Mouse (Mus musculus) myocyte (in vitro differentiated cells): ENCODE results near the gene Mxi1. TPM values are rescaled to one million over a fixed set of nuclear protein-coding genes. Genes with fewer than 3 reads are reported as not detected.

Source experiments
- H3K27me3 ChIP-seq: one replicate; pipeline ENCODE4 v1.6.1; 2011; ENCODE audit not compliant: control insufficient read depth, insufficient read depth, insufficient read length
- H3K36me3 ChIP-seq: one replicate; pipeline ENCODE4 v1.6.1; 2011; ENCODE audit not compliant: control insufficient read depth, insufficient read depth
- H3K4me2 ChIP-seq: one replicate; pipeline ENCODE4 v1.6.1; 2011; ENCODE audit warnings: low read depth, control low read depth
- H3K4me3 ChIP-seq: one replicate; pipeline ENCODE4 v1.5.1; 2011; ENCODE audit warnings: mild to moderate bottlenecking, control low read depth, moderate library complexity
- H3K79me2 ChIP-seq: one replicate; pipeline ENCODE4 v1.6.1; 2011; ENCODE audit not compliant: control insufficient read depth, insufficient read depth
- H3ac ChIP-seq: one replicate; pipeline ENCODE4 v1.6.1; 2011; ENCODE audit not compliant: control insufficient read depth, insufficient read length
- CEBPB ChIP-seq: IDR thresholded peaks from 2 replicates; pipeline ENCODE4 v1.6.1; 2011; ENCODE audit warnings: mild to moderate bottlenecking, moderate library complexity; ENCODE audit not compliant: poor library complexity, insufficient read depth, severe bottlenecking
- E2F4 ChIP-seq: IDR thresholded peaks from one replicate; pipeline ENCODE4 v1.6.1; 2011; ENCODE audit warnings: mild to moderate bottlenecking, control low read depth, moderate library complexity; ENCODE audit not compliant: insufficient read depth
- MAX ChIP-seq: IDR thresholded peaks from one replicate; pipeline ENCODE4 v1.6.1; 2011; ENCODE audit warnings: low read depth, mild to moderate bottlenecking, control low read depth
- MYOD1 ChIP-seq, 3 experiments: IDR thresholded peaks; one replicate each; pipeline ENCODE4 v1.6.1; 2011; ENCODE audit warnings: control low read depth in 2 of 3, low read depth in 2 of 3, mild to moderate bottlenecking in 2 of 3, moderate library complexity in 1 of 3; ENCODE audit not compliant: insufficient read length in 2 of 3, control insufficient read depth in 1 of 3
- MYOG ChIP-seq, 3 experiments: IDR thresholded peaks; one replicate each; pipeline ENCODE4 v1.6.1; 2011; ENCODE audit warnings: control low read depth in 2 of 3, low read depth in 2 of 3, mild to moderate bottlenecking in 2 of 3; ENCODE audit not compliant: insufficient read length in 2 of 3, control insufficient read depth in 1 of 3, insufficient read depth in 1 of 3
- POLR2A ChIP-seq: IDR thresholded peaks from one replicate; pipeline ENCODE4 v1.6.1; 2011; ENCODE audit warnings: low read depth, mild to moderate bottlenecking, control low read depth, moderate library complexity; ENCODE audit not compliant: insufficient read length
- POLR2AphosphoS2 ChIP-seq: IDR thresholded peaks from one replicate; pipeline ENCODE4 v1.6.1; 2011; ENCODE audit warnings: low read depth, control low read depth; ENCODE audit not compliant: insufficient read length
- REST ChIP-seq: IDR thresholded peaks from one replicate; pipeline ENCODE4 v1.6.1; 2011; ENCODE audit warnings: mild to moderate bottlenecking, control low read depth, moderate library complexity; ENCODE audit not compliant: insufficient read depth, insufficient read length
- SRF ChIP-seq: IDR thresholded peaks from one replicate; pipeline ENCODE4 v1.6.1; 2011; ENCODE audit warnings: low read depth; ENCODE audit not compliant: control insufficient read depth, insufficient read length
- TCF12 ChIP-seq: IDR thresholded peaks from one replicate; pipeline ENCODE4 v1.6.1; 2011; ENCODE audit warnings: mild to moderate bottlenecking, control low read depth; ENCODE audit not compliant: poor library complexity, insufficient read depth, severe bottlenecking
- TCF3 ChIP-seq: IDR thresholded peaks from one replicate; pipeline ENCODE4 v1.6.1; 2011; ENCODE audit warnings: low read depth, control low read depth; ENCODE audit not compliant: insufficient read length
- USF1 ChIP-seq: IDR thresholded peaks from one replicate; pipeline ENCODE4 v1.6.1; 2011; ENCODE audit warnings: low read depth, mild to moderate bottlenecking, control low read depth, moderate library complexity
- polyA plus RNA-seq: library from polyadenylated mRNA; unstranded; fragments of >200 nt; fragmentation: generic; extraction: Trizol; gene quantifications from one replicate; pipeline ENCODE4 v1.2.1, GENCODE M21; 2012; ENCODE audit warnings: missing spikeins

Mxi1 gene
- polyA plus RNA-seq, 1 experiment: 11.9 TPM

DNA sequence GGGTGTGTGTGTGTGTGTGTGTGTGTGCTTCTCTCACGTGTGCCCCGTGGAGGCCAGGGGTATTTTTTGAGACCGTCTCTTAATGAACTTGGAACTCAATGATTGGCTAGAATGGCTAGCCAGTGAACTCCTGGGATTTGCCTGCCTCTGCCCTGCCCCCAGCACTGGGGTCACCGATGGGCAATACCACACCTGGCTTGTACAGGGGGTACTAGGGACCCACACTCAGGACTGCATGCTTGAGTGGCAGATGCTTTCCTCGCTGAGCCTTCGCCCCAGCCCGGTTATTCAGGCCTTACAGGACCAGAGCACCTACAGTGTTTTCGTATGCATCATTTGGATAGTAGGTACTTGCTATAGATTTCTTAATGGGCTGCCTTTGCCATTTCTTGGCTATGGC lies 5.8 kb downstream of the Mxi1 start:
- peaks cover 5% of the 10 kb centered on the region for H3K79me2 ChIP-seq
- H3K4me2 ChIP-seq: no peak overlapping the region
- H3K4me3 ChIP-seq: no peak overlapping the region
- no peaks in the 10 kb centered on the region for H3K27me3 ChIP-seq
- TF ChIP-seq CEBPB (no peak), TCF3 (no peak), TCF12 (no peak), POLR2A (no peak), MYOG (IDR thresholded peaks at IDR 0.05; ENCODE audit: control insufficient read depth in 1 of 3, insufficient read depth in 1 of 3, insufficient read length in 2 of 3, low read depth in 2 of 3) (no peak), SRF (no peak)
- no peak overlapping the region for H3ac ChIP-seq
- H3K36me3 ChIP-seq: no peaks in the 10 kb centered on the region

DNA sequence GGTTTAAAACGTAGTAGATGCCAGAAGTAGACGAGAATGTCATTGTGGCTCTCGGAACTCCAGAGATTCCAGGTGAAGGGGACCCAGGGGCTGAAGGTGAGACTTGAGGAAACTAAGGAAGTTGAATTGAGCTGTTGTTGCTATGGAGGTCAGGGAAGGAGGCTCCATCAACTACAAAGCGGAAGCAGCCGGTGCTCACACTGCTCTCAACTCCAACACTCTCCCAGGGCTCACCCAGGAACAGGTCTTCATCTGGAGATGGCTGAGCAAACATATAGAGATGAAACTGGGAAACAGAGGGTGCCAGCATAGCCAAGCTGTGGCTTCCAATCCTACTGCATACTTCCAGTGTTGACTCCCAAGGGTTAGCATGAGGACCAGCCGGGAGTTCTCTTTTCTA lies 6.6 kb downstream of the Mxi1 start:
- no peak for TF ChIP-seq TCF12
- no peak for TF ChIP-seq SRF
- TF ChIP-seq MYOG (IDR thresholded peaks at IDR 0.05; ENCODE audit: control insufficient read depth in 1 of 3, insufficient read depth in 1 of 3, insufficient read length in 2 of 3, low read depth in 2 of 3): no peak
- TF ChIP-seq POLR2AphosphoS2: no peak
- TF ChIP-seq MYOD1 (IDR thresholded peaks at IDR 0.05; ENCODE audit: control insufficient read depth in 1 of 3, insufficient read length in 2 of 3, low read depth in 2 of 3): no peak
- TF ChIP-seq USF1: no peak
- TF ChIP-seq TCF3: no peak
- no peak for TF ChIP-seq REST
- no peak for TF ChIP-seq POLR2A
- no peak for TF ChIP-seq MAX
- TF ChIP-seq CEBPB: no peak
- no peak for TF ChIP-seq E2F4
- Histone ChIP-seq H3K36me3 (no peaks in the 10 kb centered on the region), H3K4me2 (no peak overlapping the region), H3K79me2 (peaks cover 5% of the 10 kb centered on the region), H3K27me3 (no peaks in the 10 kb centered on the region), H3K4me3 (no peak overlapping the region), H3ac (no peak overlapping the region)

DNA sequence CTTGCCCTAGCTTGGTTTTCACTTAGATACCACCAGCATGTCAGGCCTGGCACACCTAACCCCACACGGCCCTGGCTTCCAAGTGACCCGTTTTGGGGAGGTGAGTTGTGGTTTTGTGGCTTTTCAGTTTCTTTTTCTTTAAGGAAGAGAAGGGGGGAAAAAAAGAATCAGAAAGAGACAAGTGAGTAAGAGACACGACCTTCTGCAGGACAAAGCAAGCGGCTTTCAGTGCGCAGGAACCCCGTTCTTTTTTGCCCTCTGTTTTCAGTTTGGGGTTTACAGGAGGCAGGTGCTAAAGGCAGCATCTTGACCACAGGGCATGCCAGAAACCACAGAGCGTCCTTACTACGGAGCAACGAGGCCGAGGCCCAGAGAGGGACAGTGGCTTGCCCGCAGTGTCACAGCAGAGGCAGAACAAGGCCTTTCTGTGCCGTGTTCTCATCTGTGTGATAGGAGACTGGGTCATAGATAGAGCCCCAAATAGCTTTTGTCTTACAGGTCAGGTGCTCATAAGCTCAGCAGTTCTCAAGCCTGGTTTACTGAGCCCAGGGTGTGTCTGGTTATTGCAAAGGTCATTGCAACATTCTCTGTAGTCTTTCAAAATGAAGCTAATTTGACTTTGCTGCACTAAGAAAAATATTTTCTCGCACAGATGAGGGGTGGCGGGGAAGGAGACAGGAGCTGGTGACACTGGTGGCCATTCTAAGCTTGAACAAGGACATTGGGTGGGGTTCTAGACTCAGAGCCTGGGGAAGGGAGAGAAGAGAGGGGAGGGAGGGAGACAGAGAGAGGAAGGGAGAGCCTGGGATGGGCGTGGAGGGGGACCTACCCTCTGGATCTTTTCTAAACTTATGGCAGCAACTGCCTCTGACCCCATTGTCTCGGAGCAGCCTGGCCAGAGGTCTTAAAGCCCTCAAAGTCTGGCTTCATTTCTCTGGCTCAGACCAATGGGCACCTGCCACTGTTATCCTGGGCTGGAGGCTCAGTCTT lies 8.1 kb downstream of the Mxi1 start:
- Histone ChIP-seq H3K36me3 (no peaks in the 10 kb centered on the region), H3K79me2 (peaks cover 5% of the 10 kb centered on the region), H3K4me3 (no peak overlapping the region), H3K27me3 (no peaks in the 10 kb centered on the region), H3K4me2 (peak overlapping the region; percentile 32), H3ac (no peak overlapping the region)
- TF ChIP-seq POLR2AphosphoS2: no peak
- TF ChIP-seq MYOD1 (IDR thresholded peaks at IDR 0.05; ENCODE audit: control insufficient read depth in 1 of 3, insufficient read length in 2 of 3, low read depth in 2 of 3): peak in 1 of 3 experiments; percentile 2

DNA sequence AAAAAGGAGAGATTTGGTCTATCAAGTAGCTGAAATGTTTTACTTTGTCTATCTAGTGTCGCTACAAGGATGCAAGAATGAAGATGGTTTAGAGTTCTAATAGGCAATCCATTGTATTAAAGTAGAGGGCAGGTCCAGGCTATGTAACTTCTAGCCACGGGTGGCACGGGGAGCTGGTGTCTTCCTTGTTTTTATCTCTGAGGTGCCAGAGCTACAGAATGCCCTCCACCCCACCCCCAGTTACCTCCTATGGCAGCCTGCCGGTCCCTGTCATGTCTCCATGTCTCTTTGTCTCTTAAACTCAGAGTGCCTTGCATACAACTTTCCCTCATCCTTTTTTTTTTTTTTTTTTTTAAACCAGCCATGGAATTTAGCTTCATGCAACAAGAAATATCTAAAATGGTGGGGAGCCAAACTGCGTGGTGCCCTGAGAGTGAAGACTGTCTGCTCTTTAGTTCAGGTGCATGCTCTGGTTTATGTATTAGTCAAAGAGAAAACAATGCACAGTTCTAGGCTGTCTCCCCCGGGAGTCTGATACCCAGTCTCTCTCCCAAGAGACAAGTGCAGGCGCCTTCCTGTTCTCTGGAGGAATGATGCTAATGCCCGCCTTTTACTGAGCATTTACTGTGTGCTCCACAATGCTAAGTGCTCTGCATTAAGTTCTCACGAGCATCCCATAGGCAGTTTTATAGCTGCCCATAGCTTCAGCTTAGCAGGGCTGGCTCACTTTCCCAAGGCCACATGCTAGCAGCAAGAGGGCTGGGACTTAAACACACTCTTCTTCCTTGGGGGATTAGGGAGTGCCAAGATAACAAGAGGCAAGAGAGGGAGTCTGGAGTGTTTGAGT lies 10.2 kb downstream of the Mxi1 start:
- peaks cover under 1% of the 10 kb centered on the region for H3K79me2 ChIP-seq
- H3K27me3 ChIP-seq: no peaks in the 10 kb centered on the region
- no peak overlapping the region for H3K4me3 ChIP-seq
- no peak for TF ChIP-seq E2F4
- TF ChIP-seq REST: no peak
- no peak for TF ChIP-seq MAX
- TF ChIP-seq POLR2AphosphoS2: no peak
- no peak for TF ChIP-seq USF1
- TF ChIP-seq TCF3: no peak
- no peak for TF ChIP-seq MYOD1 (IDR thresholded peaks at IDR 0.05; ENCODE audit: control insufficient read depth in 1 of 3, insufficient read length in 2 of 3, low read depth in 2 of 3)
- no peak for TF ChIP-seq POLR2A
- TF ChIP-seq TCF12: no peak
- TF ChIP-seq MYOG (IDR thresholded peaks at IDR 0.05; ENCODE audit: control insufficient read depth in 1 of 3, insufficient read depth in 1 of 3, insufficient read length in 2 of 3, low read depth in 2 of 3): no peak
- no peak for TF ChIP-seq CEBPB
- TF ChIP-seq SRF: no peak
- no peaks in the 10 kb centered on the region for H3K36me3 ChIP-seq
- H3K4me2 ChIP-seq: no peak overlapping the region
- H3ac ChIP-seq: no peak overlapping the region
